Mouse (Mus musculus) thymus, postnatal 4 days (tissue): Measurements from ENCODE around the gene Arid3c.

Experiments
- DNase-seq: peaks from one replicate; pipeline ENCODE4 v3.0.0; 2021

The Arid3c gene

DNA sequence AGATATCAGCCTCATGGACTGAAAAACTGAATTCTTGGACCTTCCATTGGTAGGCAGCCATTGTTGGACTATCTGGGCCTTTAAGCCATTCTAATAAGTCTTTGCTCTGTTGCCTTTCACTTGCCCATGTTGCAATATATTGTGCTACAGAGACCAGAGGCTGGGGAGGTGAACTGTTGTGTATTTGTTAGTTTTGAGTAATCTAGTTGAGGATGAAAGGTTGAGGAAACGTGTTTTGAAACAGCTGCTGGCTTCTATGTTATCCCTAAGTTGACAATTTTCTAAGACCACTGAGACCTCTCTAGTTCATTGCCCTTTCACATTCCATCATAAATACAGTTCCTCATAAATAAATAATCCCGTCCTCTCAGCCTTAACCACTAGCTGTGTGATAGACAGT, 13.2 kb upstream of the Arid3c start:
- DNase-seq, result no peak

DNA sequence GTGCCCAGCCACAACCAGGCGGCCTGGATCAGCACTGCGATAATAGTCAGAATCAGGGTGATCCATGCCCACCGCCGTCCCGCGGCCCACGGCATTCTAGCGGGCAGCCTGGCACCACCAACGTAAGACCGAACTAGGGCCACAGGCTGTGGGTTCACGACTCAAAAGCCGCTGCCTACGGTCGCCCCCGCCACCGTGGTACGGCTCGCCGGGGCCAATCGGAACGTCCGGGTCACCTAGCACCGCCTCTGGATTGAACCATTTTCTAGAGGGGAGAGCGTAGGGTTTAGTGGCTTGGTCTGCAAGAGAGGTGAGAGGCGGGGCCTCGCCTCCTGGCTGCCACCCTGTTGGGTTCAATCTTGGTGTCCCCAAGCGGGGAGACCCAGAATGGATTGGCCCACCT, 10.2 kb upstream of the Arid3c start:
- peak; percentile 90 for DNase-seq

DNA sequence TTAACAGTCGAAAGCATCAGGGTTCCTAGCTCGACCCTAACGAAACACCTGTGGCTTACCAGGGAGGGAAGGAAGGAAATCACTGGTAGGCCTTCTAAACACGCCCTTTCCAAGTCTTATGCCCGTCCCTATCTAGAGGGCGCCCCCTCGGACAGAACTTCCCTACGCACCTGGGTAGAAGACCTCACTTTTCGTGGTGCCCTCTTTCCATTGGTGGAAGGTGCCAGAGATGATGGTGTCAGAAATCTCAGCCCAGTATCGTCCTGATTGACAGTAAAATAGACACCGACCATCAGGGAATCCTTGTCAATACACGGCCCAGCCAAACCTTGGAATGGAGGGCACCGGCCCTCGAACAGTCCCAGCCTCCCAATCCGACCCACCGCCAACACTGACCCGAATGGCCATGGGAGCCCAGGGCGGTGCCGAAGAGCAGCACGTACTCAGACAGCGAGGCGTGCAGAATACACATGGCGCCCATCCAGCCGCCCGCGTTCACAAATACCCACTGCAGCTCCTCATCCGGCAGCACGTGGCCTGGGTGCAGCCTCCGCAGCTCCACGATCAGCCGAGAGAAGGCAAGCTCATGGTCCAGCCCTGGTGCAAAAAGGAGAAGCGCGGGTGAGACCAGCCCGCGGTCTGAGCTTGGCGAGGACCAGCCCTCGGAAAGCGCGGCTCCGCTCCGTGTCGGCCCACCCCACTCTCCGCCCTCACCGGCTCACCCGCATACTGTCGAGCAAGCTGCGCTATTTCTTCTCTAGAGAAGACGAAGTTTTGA, 9.6 kb upstream of the Arid3c start:
- DNase-seq, result peak; percentile 47

DNA sequence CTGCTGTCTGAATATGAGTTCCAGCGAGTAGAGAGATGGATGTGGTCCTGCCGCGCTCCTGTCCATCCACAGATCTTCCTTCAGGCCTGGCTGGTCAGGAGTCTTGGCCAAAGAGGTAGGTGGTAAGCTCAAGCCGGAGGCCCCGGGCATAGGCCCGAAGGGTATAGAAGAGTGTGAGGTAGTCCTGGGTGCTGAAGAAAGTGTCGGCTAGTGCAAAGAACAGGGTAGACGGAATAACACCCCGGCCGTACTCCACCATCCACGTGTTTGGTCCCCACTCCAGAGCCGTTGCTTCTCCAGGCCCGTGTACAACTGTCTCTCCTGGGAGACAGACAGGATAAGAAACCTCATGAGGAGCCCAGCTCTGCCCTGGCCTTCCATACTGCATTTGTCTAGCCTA, 8.3 kb upstream of the Arid3c start:
- no peak for DNase-seq

DNA sequence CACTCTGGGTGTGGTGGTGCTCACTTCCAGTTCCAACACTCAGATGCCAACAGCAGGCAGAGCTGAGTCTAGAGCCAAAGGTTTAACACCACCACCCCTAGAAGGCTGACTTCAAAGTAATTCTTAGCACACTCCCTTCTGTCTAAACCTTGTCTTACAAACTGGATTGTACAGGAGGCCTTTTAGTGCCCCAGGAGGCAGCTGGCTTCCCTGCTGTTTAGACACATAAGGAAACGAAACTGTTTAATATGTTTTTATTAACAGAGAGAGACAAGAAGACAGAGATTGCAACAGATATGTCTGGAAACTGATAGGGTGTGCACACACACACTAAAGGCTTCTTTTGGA, 7.3 kb upstream of the Arid3c start:
- DNase-seq, result no peak

DNA sequence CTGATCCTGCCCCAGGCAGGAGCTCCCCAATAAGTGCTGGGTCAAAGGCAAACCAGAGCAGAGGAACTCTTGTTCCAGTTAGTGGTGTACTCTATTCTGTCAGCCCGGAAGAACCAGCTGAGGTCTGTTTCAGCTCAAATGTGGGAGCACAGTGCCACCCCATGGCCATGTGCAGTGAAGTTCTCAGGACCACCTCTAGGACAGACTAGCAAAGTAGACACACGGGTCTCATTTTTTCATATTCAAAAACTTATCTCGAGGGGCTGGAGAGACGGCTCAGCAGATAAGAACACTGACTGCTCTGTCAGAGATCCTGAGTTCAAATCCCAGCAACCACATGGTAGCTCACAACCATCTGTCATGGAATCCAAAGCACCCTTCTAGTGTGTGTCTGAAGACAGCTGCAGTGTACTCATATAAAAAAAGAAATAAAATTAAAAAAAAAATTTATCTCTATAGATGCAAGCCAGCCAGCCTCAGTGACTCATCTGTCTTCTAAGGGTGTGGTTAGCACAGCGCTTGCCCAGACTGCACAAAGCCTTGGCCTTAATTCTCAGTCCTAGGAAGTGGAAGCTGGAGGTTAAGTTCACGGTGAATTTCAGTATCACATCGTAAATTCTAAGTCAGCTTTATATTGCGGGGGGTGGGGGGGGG, 6.8 kb upstream of the Arid3c start:
- peak; percentile 84 for DNase-seq

DNA sequence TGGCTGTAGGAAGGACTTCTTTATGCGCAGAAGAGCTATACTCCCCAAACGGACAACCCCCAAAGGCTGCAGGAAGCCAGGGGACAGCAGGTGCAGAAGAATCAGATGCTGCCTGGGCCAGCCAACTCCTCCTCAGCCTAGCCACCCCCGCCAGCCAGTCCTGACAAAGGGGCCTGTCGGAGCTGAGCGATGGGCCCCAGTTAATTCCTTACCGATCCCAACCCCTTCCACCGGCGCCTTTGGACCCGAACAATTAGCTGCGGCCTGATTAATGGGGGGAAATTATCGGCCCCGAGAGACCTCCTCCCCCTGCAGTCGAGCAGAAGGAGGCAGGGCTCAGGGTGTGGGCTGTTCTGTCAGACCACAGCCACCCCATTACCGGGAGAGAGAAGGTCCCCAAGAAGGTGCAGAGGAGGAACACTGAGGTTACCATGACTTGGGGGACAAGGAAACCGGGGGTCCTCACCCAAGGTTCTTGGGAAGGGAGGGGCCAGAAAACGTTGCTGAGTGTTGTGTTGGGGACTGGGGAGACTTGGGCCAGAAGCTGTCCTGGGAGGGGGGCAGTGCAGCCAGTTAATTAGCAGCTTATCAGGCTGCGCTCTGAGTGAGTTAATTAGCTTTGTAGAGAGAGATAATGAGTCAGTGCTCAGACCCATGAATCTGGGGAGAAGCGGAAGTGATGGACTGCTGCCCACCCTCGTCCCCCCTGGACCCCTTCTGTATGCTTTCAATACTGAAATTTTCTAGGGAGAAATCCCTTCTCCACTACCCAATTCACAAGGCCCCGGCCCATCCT, 3.9 kb downstream of the Arid3c start:
- no peak for DNase-seq

DNA sequence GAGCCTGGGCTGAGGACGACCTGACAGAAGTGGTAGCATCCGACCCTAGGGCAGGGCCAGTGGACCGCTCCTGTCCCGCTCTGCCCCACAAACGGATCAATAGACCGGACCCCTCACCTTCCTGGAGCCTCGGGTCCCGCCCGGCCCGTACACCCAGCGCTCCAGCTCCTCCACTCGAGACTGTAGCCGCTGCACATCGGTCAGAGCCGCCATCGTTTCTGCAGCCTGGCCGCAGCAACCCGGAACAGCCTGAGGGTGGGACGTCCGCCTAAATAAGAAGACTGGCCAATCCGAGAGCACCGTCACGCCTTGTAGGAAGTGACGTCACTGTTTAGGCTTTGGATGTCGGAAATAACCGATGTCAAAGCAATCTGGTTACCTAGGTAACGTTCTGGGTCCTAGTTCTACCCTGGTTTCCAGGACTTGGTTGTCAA, 8.0 kb downstream of the Arid3c start, which contains the start of gene Dctn3:
TSS of gene Dctn3 (minus strand) at position 253 of the 434 bp plus-strand sequence.
- DNase-seq, result peak; percentile 81

DNA sequence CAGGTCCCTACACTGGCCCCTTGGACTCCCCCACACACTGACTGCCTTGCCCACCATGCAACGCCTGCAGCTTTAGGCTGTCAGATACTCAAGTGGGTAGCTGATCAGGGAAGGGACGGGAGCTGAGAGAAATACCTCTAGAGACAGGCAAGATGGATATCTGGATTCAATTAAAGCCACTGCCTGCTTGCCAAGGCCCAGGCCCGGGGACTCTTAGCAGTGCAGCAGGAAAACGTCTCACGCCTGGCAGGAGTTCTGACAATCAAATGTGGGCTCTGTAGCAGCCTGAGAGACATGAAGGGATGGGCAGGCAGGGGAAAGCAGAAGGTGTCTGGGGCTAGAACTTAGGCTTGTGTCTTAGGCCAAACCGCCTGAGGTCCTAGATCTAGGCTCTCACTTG, 14.1 kb downstream of the Arid3c start:
- no peak for DNase-seq

DNA sequence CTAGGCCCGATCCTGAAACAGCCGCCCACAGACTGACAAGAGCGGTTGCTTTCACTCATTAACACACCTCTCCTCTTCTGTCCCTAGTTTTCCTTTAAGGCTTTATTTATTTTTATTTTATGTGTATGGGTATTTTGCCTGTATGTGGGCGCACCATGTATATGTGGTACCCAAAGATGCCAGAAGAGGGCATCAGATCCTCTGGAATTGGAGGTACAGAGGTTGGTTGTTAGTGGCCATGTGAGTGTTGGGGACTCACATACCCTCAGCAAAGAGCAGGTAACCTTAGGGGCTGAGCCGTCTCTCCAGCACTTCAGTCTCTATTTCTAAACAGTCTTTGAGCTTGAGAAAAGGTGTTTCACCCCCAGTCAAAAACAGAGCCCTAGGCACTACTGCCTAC, 15.3 kb downstream of the Arid3c start:
- DNase-seq, result peak; percentile 62

DNA sequence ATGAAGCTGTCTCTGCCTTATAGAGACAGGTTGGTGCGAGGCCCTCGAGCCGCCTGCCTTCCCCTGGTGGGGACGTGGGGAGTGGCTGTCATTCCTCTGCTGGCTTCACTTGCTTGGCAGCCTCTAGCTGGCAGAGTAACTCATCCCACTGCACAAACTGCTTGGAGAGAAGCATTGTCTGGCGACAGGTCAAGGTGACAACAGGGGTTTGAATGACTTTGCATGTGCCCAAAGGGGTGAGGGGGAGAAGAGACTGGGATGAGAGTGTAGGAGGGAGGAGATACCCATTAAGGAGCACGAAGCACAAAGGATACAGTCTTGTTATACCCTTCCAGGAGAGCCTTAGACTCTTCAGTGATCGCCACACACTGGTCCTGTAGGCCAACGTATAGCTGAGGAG, 15.9 kb downstream of the Arid3c start:
- DNase-seq, result no peak

DNA sequence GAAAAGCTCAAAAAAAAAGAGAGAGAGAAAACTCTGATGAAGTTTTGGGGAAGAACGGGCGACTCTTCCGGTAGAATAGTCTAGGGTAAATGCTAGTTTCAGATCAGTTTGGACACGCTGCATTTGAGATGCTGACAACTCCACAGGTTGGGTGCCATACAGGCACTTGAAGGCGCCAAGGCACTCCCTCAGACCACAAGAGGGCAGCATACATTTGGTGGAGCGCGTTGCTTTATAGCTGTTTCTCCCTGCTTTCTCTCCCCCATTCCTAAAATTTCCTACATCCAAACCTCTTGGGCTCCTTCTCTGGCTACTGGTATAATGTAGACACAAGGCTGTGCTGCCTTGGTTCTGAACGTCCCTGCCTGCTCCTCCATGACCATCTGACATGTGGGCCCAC, 16.7 kb downstream of the Arid3c start:
- peak; percentile 68 for DNase-seq

DNA sequence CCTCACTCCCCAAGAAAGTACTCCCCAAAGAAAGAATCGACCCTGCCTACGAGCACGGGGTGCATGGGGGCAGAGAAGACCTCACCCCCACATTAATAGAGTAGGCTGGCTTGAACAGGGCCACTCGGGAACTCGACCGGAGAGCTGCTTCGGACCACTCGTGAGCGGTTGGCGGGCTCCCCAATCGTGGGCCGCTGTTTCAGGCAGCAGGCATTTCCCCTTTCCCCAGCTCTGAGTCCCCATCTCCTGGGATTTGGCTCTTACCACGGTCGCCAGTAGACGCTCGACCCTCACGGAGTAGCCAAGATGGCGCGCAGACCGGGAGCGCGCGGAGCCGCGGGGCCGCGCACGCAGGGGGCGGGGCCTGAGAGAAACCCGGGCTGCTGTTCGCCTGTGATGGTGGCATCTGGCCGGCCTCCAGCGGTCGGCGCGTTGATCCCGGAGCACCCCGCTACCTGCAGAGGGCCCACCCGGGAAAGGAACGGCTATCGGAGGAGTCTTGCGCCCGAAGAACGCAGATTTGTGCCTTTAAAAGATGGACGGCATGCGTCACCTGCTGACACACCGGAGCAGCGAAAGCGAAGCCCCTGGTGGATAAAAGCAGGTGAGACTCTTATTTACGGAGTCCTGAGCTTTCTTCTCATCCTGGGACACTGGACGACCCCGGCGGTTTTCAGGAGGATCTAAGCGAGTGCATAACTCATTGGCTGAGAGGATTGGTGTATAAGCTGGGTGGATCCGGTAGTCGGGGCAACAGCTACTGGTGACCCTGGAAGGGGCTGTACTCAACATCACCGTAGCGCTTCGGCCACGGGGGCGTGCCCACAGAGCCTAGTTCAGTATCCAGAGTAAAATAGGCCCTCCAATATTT, 17.5 kb downstream of the Arid3c start, which contains the start of gene Rpp25l:
TSS of gene Rpp25l (minus strand) at position 338 of the 871 bp plus-strand sequence.
- peak; percentile 90 for DNase-seq

DNA sequence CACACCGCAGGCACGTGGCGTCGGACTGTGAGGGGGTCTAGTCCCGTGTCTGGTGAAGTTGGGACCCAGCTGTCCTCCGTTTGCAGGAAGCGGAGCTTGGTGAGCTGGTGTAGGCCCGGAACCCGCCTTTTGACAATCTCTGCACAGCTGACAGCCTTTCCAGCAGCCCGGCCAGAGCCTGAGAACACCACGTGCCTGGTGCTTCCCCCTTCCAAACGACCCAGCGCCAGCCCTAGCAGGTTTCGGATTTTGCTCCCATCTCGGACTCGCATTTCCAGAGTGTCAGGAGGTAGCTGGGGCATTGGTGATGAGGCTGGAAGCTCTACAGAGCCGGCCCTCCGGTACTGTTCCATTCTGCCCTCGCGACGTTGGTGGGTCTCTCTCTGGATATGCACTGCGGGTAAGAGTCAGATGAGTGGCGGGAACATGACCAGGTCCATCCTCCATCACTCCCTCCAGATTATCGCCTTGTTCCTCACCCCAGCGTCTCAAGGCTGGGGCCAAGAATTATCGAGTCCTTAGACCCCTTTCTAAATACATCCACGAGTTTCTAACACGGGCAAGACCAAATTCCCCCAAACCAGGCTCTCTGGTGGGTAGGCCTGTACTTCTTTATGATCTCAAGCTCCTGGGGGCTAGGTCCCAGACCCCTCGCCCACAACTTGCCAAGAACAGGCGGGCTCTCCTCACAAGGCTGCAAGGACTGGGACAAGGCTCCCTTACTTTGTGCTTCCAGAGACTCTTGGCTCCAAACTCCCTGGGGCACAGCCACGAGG, 18.3 kb downstream of the Arid3c start:
- DNase-seq, result no peak

DNA sequence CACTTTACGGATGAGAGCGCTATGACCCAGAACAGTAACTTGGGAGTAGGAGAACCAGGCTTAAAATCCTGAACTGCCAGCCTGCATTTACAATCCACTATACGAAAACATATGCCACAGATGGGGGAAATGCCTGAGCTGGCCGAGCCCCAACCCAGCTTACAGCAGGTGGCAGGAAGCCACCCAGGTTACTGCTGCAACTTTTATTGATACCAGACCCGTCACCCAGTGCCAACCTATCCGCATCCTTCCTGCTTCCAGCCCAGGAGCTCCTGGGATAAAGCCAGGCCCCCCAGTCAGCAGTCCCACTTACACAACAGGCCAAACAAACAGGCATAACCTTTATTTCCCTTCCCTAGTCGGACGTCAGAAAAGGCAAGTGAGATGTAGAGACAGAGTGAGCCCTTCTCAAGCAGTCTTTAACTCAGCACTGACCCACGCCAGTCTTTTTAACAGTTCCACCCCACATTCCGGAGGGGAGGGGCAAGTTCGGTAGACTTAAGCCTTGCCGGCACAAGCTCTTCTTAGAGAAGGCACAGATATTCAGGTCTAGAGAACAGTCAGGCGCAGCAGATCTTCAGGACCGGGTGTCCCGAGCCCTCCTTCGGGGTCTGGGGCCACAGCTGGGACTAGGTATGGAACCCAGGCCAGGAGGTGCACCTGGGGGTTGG, 19.1 kb downstream of the Arid3c start:
- DNase-seq, result no peak

DNA sequence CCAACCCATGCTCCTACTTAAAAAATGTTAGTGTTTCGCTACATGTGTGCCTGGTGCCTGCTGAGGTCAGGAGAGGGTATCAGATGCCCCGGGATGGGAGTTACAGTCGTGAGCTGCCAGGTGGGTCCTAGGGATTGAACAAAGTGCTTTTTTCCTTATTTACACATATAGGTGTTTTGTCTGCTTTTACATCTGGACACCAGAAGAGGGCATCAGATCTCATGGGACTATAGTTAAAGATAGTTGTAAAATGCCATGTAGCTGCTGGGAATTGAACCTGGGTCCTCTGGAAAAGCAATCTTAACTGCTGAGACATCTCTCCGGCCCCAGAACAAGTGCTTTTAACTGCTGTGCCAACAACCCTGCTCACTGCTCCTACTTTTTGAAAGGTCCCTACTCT, 20.7 kb downstream of the Arid3c start:
- no peak for DNase-seq

DNA sequence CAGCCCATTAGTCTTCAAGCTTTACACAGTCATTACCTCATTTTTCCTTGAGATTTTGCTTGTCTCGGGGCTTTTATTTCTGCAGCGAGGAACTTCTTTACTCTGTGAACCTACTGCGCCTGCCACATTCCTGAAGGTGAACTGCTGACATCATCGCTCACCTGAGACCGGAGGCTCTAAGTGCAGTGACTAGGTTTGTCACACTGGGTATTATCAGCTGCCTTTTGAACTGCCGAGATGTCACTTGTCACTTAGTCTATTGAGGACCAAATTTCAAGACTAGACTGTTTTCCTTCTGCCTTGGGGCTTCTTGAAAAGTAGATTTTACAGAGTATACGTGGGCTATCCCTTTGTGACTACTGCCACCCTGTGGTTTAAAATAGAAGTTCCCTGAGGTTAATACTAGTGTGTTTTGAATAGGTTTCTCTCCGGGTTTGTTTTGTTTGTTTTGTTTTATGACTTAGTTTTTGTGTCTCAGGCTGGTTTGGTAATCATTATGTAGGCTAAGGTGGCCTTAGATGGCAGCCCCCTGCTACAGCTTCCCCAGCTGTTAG, 22.7 kb downstream of the Arid3c start:
- no peak for DNase-seq

DNA sequence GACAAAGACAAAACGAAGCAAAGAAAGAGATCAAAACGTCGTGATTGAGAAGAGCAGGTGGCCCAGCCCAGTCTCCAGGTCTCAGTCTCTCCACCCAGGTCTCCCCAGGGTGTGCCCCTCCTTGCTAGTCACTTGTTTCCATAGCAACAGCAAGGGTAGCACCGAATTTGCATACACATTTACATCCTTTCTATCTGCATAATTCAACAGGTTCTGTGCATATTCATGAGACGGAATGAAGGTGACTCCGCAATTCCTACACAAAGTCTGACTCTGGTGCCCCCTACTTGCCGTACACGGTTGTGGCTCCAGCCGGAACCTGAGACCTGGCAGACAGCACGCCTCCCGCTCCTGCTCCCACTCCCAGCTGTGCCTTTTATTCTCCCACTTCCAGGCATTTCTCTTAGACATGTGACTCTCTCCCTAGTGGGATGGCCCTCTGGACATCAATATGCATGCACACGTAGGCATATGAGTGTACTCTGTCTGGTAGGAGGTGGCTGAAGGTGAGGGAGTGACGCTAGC, 23.9 kb downstream of the Arid3c start:
- DNase-seq, result peak; percentile 81

DNA sequence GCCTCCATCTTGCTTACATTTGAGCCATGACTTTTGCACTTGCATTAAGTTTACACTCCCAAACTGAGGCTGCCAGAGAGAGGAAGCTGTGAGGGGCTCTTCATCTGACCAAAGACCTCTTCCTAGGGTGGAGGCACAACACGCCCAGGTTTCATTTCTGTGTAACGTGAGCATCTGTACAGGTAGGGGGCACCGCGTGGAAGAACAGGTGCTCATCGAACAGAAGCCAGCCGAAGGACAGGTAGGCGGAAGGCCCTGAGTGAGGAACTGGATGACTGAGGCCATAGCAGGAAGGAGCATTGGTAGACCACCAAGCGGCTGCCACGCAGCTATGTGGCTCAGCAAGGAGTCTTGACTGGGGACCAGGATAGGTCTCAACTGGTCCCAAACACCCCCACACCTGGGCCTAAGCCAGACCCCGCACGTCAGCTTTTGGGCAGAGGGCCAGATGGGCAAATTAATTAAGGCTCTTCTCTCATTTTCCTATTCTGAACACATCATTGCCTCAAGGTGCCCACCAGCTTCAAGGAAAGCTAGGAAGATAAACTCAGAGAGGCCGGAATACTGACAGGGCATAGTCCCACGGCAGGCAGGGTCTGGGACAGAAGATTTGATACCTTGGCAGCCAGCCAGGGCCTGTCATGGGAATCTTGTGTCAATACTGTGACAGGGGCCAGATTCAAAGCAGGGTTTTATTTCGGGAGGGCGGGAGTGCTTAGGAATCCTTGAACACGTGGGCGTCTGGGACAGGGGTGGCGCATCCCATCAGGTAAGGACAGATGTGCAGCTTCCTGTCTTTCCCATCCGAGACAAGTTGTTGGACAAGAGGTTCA, 24.8 kb downstream of the Arid3c start:
- DNase-seq, result peak; percentile 43

DNA sequence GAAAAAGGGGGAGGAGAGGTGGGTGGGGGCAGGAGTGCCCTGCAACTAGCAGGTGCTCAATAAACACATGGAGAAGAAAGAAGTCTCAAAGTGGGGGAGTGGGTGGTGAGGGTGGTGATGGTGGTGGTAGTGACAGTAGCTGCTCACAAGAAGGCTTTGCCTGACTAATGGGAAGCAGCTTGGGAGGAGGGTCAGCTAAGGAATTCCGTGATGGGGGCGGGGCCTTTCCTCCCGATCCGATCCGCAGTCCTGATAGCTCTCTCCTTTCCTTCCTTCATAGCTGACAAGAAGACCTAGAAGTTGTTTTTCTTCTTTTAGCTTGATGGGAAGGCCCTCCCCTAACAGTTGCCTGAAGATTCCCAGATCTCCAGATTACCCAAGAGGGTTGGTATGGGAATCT, 26.3 kb downstream of the Arid3c start:
- DNase-seq, result no peak
